Mouse (Mus musculus) layer of hippocampus, adult 11-12 months (tissue): ENCODE measurements around the gene Ctps.
A peak's percentile ranks its signal among the peaks of the same experiment; 100 is the strongest.
"Not testable (repeated sequence)": the region's sequence is repeated elsewhere in the genome, so short reads cannot be mapped to it uniquely, and the experiment has no call there.

ENCODE experiments used
- DNase-seq: peaks from one replicate; pipeline ENCODE4 v3.0.0; 2022; ENCODE audit warnings: low spot score

Ctps gene

DNA sequence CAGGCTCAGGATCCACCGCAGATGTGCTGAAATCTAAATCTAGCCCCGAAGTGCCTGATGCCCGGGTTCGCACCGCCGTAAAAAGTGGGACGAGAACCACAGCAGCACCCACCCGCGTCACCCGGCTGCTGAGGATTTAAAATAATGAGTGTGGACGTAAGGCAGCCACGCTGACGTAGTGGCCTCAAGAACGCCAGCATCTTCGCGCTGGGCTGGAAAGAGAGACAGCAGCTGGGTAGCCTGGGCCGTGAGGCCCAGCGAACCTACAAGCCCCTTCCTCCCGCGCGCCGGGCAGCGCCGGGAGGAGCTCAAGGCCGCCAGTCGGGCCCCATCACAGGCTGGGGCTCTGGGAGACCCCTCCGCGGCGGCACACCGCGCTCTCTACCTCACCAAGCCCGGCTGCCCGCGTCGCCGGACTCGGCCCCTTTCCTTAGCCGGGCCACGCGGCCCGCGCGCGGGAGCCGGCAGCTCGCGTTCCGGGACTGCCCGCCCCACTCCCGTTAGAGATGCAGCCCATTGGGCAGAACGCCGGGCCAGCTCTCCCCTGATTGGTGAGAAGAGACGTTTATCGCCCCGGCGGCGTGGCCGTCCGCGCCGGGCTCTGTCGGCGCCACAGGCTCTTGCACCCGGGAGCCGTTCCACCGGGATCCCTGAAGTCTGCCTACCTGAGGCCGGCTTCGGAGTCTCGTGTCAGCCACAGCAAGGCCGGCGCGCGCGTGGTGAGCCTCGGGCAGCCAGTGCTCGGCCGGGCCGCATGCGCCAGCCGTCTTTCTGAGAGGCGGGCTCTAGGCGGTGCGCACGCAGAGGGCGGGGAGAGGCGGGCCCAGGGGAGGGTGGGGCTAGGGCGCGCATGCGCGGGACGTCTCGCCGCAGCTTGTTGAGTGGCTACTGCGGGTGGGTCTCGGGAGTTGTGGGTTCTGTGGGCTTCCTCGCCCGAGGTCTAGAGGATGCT, at the start of gene Ctps:
Gene Ctps (minus strand): TSS at position 791 of the 952 bp plus-strand sequence.
- DNase-seq, result peak; percentile 93

GRCm38 (mm10) chr4:120616199-120617025, 46.3 kb upstream of the Ctps start:
- no peak for DNase-seq

- no peak for DNase-seq
Observed at GRCm38 (mm10) chr4:120615528-120616081, 45.5 kb upstream of the Ctps start.

GRCm38 (mm10) chr4:120614644-120615043, 44.6 kb upstream of the Ctps start:
- DNase-seq, result no peak

DNA sequence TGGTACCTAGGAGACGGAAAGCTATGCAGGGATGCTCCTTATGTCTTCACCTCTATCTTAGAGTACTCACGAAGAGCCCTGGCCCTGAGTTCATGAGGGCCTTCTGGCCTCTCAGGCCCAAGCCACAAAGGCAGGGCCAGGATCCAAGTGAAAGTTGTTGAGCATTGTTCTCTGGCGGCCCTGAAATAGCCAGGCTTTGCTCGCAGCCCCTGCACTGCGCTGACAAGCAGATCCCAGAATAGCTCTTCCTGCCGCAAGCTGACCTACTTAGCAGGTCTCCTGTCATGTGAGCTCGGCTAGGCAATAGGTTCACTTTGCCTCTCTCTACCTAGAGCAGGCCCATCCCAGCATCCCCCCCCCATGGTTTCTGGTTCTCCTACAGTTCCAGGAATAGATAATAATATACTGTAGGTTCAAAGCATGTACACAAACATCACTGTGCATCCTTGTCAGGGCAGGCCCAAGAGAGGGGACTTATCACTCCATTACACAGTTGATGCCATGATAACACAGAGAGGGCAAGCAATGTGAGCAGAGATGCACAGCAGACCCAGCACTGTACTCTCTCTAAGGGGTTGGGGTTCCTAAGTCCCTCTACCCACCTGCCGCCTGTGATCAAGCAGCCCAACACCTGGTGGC, 43.7 kb upstream of the Ctps start:
- peak; percentile 56 for DNase-seq

DNA sequence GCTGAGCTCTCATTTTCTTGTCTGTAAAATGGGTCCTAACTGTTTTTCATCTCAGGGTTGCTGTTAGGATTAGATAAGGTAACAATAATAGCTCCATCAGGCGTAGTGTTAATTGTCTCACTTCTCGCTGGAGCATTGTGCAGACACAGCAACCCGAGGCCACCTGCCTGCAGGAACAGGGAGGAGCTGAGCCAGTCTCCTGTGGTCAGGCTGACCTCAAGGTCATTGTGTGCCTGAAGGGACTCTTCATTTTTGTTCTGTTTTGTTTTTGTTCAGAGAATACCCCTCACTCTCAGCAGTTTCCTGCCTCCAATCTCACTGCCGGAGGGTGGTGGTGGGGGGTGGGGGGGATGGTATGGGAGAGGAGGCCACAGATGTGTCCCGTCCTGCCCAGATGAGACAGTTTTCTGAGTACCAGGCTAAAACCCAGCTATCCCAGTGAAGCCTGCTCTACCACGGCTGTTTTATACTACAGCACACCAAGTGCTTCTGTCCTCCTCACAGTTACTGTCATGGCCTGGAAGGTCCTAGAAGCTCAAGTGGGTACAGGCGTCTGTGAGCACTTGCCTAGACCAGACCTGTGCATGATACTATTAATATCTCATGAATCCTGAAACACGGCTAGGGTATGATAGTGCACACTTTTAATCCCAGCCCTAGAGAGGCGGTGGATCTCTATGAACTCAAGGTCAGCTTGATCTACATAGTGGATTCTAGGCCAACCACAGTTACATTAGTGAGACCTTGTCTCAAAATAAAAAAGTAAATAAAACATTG, 42.4 kb upstream of the Ctps start:
- DNase-seq, result no peak

- DNase-seq, result no peak
Observed at GRCm38 (mm10) chr4:120611005-120611404, 40.9 kb upstream of the Ctps start.

GRCm38 (mm10) chr4:120606941-120607340, 36.9 kb upstream of the Ctps start:
- no peak for DNase-seq

DNA sequence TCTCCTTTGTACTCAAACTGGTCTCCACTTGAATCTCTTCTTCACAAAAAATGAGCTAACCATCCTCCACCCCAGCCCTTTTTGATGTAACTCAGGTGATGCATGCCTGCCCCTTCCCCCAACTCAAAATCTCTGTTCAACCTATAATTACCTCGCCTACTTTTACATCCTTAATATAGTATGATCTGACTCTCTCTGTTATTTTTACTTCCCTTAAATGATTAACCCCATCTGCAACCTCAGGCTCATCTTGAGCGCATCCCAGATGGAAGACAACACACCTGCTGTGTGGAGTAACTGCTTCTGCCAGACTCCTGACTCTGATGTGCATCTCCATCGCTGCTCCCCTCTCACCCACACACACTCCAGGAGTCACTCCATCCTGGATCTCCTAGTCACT, 32.6 kb upstream of the Ctps start:
- no peak for DNase-seq

DNA sequence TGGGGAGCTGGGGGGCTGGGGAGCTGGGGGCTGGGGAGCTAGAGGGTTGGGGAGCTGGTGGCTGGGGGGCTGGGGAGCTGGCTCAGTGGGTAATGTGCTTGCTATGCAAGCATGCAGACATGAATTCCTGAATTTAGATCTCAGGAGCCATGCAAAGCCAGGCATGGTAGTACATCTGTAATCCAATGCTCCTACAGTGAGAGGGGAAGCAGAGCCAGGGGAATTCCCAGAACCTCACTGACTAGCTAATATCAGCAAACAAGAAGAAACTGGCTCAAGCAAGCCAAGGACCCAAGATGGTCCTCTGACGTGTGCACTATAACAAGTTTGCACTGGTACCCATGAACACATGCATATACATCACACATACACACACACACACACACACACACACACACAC, 31.7 kb upstream of the Ctps start:
- DNase-seq, result no peak

GRCm38 (mm10) chr4:120598922-120599321, 28.8 kb upstream of the Ctps start:
- DNase-seq, result no peak

DNA sequence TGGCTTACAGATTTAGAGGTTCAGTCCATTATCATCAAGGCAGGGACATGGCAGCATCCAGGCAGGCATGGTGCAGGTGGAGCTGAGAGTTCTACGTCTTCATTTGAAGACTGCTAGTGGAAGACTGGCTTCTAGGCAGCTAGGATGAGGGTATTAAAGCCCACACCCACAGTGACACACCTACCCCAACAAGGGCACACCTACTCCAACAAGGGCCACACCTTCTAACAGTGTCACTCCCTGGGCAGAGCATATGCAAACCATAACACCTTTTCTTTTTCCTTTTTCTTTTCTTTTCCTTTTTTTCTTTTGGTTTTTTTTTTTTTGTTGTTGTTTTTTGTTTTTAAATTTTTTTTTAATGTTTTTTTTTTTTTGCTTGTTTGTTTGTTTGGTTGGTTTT, 26.1 kb upstream of the Ctps start:
- not testable (repeated sequence) for DNase-seq

- DNase-seq, result no peak
Observed at GRCm38 (mm10) chr4:120590973-120591372, 20.9 kb upstream of the Ctps start.

DNA sequence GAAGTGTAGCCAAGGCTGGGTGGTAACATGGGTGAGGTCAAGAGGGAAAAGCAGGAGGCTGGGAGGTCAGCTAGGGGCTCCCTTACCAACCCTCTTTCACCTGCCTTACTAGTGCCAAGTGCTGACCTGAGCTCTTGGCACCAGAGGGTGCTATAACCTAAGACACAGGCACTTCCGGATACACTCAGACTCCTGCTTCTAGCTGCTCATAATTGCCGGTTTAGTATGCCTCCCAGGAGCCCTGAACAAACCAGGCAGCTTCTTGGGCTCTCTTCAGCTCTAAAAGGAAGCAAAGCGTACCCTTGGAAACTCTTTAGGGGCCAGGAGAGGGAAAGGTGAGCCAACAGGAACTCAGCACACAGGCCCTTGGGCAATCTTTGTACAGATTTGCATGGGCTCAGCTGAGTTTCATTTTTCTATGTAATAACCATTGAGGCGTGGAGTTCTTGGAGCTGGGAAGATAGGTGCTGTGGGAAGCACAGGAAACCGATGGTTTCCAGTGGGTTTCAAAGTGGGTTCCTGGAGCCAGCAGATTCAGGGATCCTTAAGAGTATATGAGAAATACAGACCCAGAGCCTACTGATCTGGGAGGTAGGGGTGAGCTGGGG, 19.8 kb upstream of the Ctps start:
- peak; percentile 72 for DNase-seq

- no peak for DNase-seq
Observed at GRCm38 (mm10) chr4:120589070-120589469, 19.0 kb upstream of the Ctps start.

DNA sequence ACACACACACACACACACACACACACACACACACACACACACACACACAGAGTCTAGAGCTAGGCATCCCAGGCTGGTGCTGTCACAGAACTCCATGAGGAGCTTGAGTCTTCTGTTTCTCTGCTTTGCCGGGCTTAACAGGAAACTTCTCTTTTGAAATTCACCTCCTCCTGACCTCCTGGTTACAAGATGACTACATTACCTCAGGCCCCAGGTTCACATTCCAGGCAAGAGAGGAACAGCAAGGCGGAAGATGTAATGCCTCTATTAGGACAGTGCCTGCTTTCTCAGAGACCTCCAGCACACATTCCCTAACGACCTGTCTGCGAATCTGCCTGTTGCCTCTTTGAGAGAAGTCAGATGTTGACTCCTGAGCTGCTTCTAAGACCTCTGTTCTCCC, 18.4 kb upstream of the Ctps start, which contains the start of gene Gm8439:
Gene Gm8439 (plus strand): TSS at position 301 of the 400 bp plus-strand sequence.
- no peak for DNase-seq

DNA sequence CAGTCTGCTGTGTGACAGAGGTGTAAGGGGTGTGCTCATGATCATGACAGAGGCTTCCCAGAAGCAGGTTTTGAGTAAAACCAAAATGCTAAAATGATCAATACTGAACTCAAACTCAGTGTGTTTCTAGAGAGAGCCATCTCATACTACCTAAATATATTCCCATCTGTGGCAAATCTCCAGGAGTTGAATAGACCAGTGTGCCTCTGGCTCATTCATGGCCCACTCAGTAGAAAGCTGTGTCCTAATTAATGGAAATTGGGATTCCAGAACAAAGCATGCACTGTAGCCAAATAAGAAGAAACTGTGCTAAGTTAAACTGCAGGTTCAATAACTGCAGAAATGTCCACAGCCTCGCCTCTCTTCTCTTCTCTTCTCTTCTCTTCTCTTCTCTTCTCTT, 16.9 kb upstream of the Ctps start:
- DNase-seq, result no peak

GRCm38 (mm10) chr4:120581711-120582110, 11.6 kb upstream of the Ctps start:
- no peak for DNase-seq

GRCm38 (mm10) chr4:120580894-120581293, 10.8 kb upstream of the Ctps start:
- DNase-seq, result no peak

DNA sequence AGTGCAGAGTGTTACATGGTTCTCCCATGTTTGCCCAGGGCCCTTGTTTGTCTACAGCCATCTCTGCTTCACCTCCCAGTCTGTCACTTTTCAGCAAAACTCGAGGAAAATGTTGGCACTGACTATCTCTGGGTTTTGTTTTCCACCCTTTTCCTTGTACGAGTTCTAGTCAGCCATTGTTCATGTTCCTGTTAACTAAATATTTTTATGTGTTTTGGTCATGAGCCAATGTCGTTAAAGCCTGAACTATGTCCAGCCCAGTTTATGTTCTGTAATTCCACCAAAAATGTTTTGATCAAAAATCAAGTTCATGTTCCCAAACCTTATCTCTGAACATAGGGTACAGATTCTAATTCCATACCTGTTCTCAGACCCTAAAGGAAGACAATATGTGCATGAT, 1.6 kb upstream of the Ctps start:
- DNase-seq, result no peak

- DNase-seq, result no peak
Observed at GRCm38 (mm10) chr4:120571070-120571464, 991 bp upstream of the Ctps start.
